Mouse (Mus musculus) forebrain, postnatal 0 days (tissue): ENCODE measurements at regions not wholly inside any gene's neighbourhood (a gene's known extent, or its start where the extent isn't known, plus 50 kb on each side); places are given as distances from the start of the nearest gene placed in this dataset.

Experiments used
- ATAC-seq: fragments of 200-750 bp; cut with Nextera tagmentation; 2 replicates; pipeline ENCODE4 v1.8.0; 2017; ENCODE audit warnings: mild to moderate bottlenecking, moderate library complexity
- DNase-seq: peaks from one replicate; pipeline ENCODE4 v3.0.0-alpha.2; 2015
- H3K27ac ChIP-seq: fragments of 300-500 bp; sonication (generic); 2 replicates; pipeline ENCODE4 v1.5.1; 2014; ENCODE audit warnings: low read depth, mild to moderate bottlenecking, antibody characterized with exemption, low read length, moderate library complexity, mixed read lengths
- H3K27me3 ChIP-seq: fragments of 300-500 bp; sonication (generic); 2 replicates; pipeline ENCODE4 v1.6.1; 2014; ENCODE audit warnings: mild to moderate bottlenecking, low read length, mixed read lengths; ENCODE audit not compliant: insufficient read depth
- H3K36me3 ChIP-seq: fragments of 300-500 bp; sonication (generic); 2 replicates; pipeline ENCODE4 v1.6.1; 2014; ENCODE audit warnings: mild to moderate bottlenecking, moderate library complexity; ENCODE audit not compliant: insufficient read depth
- H3K4me1 ChIP-seq: fragments of 300-500 bp; sonication (generic); 2 replicates; pipeline ENCODE4 v1.6.1; 2014; ENCODE audit warnings: antibody characterized with exemption; ENCODE audit not compliant: insufficient read depth
- H3K4me2 ChIP-seq: fragments of 300-500 bp; sonication (generic); 2 replicates; pipeline ENCODE4 v1.6.1; 2014; ENCODE audit warnings: low read depth, mild to moderate bottlenecking, moderate library complexity
- H3K4me3 ChIP-seq: fragments of 300-500 bp; sonication (generic); 2 replicates; pipeline ENCODE4 v1.5.1; 2014; ENCODE audit warnings: low read depth, low read length, mixed read lengths
- H3K9ac ChIP-seq: fragments of 300-500 bp; sonication (generic); 2 replicates; pipeline ENCODE4 v1.6.1; 2014; ENCODE audit warnings: mild to moderate bottlenecking
- H3K9me3 ChIP-seq: fragments of 300-500 bp; sonication (generic); 2 replicates; pipeline ENCODE4 v1.6.1; 2016; ENCODE audit warnings: low read length
- CTCF ChIP-seq: sonication (generic); IDR thresholded peaks from 2 replicates; pipeline ENCODE4 v1.5.1; 2016; ENCODE audit warnings: antibody characterized with exemption, control low read depth, low read depth
- WGBS: fragments of 180-500 bp; shearing (Covaris S2); extraction: QIAGEN DNeasy Blood & Tissue Kit; methylation state at CpG from one replicate; pipeline ENCODE4 v1.1.7; 2014; 5-methylcytosine and 5-hydroxymethylcytosine counted together

DNA sequence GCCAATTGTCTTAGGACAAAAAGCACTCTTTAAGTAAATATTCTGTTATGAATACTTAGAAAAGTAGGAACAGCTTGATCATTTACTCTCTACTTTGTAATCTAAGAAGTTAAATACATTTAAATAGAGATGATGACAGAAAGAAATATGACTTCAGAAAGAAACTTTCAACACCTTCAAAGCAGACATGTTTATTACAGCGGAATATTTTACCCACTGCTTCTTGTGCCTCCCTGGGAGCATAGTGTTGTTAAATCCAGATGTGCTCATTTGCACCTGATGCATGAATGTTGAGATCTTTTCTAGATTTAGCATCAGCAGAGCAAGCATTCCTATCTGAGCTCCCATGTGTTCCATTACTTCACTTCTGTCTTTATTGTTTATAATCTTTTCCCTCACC lies 2912.0 kb downstream of the Poteg start:
- Histone ChIP-seq H3K9me3 (no peaks in the 10 kb centered on the region), H3K4me2 (no peak overlapping the region), H3K27me3 (no peaks in the 10 kb centered on the region), H3K4me1 (no peaks in the 10 kb centered on the region), H3K27ac (no peak overlapping the region), H3K4me3 (no peak overlapping the region), H3K36me3 (no peaks in the 10 kb centered on the region), H3K9ac (no peak overlapping the region)
- no peak for ATAC-seq
- TF ChIP-seq CTCF = no peak
- 90% methylated on average over 1 of the region's 1 CpGs for whole genome bisulfite sequencing
- DNase-seq = no peak

- Histone ChIP-seq H3K4me2 (no peak overlapping the region), H3K4me3 (no peak overlapping the region), H3K27me3 (no peaks in the 10 kb centered on the region), H3K4me1 (no peaks in the 10 kb centered on the region), H3K27ac (no peak overlapping the region), H3K36me3 (no peaks in the 10 kb centered on the region), H3K9me3 (no peaks in the 10 kb centered on the region), H3K9ac (no peak overlapping the region)
- ATAC-seq (no peak), DNase-seq (no peak)
- TF ChIP-seq CTCF = no peak
- 73% methylated on average over 2 of the region's 2 CpGs for WGBS
Measured at GRCm38 (mm10) chr8:30365721-30366120, 2918.3 kb downstream of the Poteg start.

GRCm38 (mm10) chr8:30391936-30392335 lies 2944.5 kb downstream of the Poteg start:
- Histone ChIP-seq H3K9me3 (no peaks in the 10 kb centered on the region), H3K4me2 (no peak overlapping the region), H3K36me3 (no peaks in the 10 kb centered on the region), H3K4me1 (no peaks in the 10 kb centered on the region), H3K9ac (no peak overlapping the region), H3K27me3 (no peaks in the 10 kb centered on the region), H3K4me3 (no peak overlapping the region), H3K27ac (no peak overlapping the region)
- ATAC-seq = no peak
- WGBS = 59% methylated on average over 2 of the region's 2 CpGs
- DNase-seq = no peak
- no peak for TF ChIP-seq CTCF

GRCm38 (mm10) chr8:30439423-30439822 lies 2989.1 kb upstream of the 5930422O12Rik start:
- ATAC-seq (no peak), DNase-seq (no peak)
- Histone ChIP-seq H3K4me1 (no peaks in the 10 kb centered on the region), H3K36me3 (no peaks in the 10 kb centered on the region), H3K27ac (no peak overlapping the region), H3K9me3 (no peaks in the 10 kb centered on the region), H3K27me3 (no peaks in the 10 kb centered on the region), H3K4me3 (no peak overlapping the region), H3K9ac (no peak overlapping the region), H3K4me2 (no peak overlapping the region)
- no peak for TF ChIP-seq CTCF
- 15% methylated on average over 2 of the region's 2 CpGs for WGBS

DNA sequence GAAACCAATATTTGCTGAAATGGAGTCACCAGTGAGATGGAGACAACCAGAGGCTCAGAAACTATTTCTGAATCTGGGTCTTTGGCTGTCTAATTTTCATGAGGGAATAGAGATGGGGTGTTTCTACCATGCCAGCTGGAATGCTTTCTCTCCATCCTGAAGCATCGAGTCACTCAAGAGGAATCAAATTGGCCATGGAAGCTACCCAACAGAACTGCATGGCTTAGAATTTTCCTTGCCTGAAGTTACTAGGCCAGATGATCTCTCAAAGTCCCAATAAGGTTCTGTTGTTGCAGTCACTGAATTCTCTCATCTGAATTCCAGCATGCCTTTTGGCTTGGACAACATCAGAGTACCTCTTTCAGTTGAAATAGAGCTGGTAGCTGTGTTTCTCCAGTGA lies 2986.7 kb upstream of the 5930422O12Rik start:
- Histone ChIP-seq H3K4me1 (no peaks in the 10 kb centered on the region), H3K36me3 (no peaks in the 10 kb centered on the region), H3K27me3 (no peaks in the 10 kb centered on the region), H3K9ac (no peak overlapping the region), H3K9me3 (no peaks in the 10 kb centered on the region), H3K27ac (no peak overlapping the region), H3K4me3 (no peak overlapping the region), H3K4me2 (no peak overlapping the region)
- no peak for TF ChIP-seq CTCF
- DNase-seq (peak; percentile 17), ATAC-seq (peak; percentile 36; the same call in 1 of the 2 replicates)
- 63% methylated on average over 1 of the region's 1 CpGs for WGBS

DNA sequence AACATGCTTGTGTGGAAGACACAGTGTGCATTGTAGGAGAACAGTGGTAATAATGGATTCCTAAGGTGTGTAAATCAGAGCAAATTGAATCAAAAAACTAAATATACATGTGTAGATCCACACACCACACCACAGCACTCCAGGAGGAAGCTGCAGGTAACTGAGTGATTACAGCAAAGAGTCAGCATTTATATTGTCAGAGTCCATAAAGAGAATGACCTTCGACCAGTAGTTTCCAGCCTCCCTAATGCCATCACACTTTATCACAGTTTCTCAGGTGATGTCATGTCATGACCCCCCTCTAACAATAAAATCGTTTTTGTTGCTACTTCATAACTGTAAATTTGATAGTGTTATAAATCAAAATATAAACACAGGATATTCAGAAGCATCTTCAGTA lies 2984.6 kb upstream of the 5930422O12Rik start:
- no peaks in the 10 kb centered on the region for H3K4me1 ChIP-seq
- no peaks in the 10 kb centered on the region for H3K9me3 ChIP-seq
- no peak overlapping the region for H3K27ac ChIP-seq
- no peak for TF ChIP-seq CTCF
- 83% methylated on average over 2 of the region's 2 CpGs for WGBS
- DNase-seq = no peak
- no peaks in the 10 kb centered on the region for H3K27me3 ChIP-seq
- H3K9ac ChIP-seq = no peak overlapping the region
- H3K36me3 ChIP-seq = no peaks in the 10 kb centered on the region
- no peak overlapping the region for H3K4me3 ChIP-seq
- ATAC-seq = no peak
- no peak overlapping the region for H3K4me2 ChIP-seq

- no peaks in the 10 kb centered on the region for H3K36me3 ChIP-seq
- no peak for ATAC-seq
- WGBS = 86% methylated on average over 4 of the region's 4 CpGs
- no peaks in the 10 kb centered on the region for H3K4me1 ChIP-seq
- no peaks in the 10 kb centered on the region for H3K27me3 ChIP-seq
- DNase-seq = no peak
- TF ChIP-seq CTCF = no peak
- no peak overlapping the region for H3K4me3 ChIP-seq
- no peaks in the 10 kb centered on the region for H3K9me3 ChIP-seq
- no peak overlapping the region for H3K27ac ChIP-seq
- no peak overlapping the region for H3K4me2 ChIP-seq
- no peak overlapping the region for H3K9ac ChIP-seq
Measured at GRCm38 (mm10) chr8:30444274-30444673, 2984.2 kb upstream of the 5930422O12Rik start.

GRCm38 (mm10) chr8:30458136-30458535 lies 2970.4 kb upstream of the 5930422O12Rik start:
- DNase-seq (no peak), ATAC-seq (no peak)
- no peaks in the 10 kb centered on the region for H3K4me1 ChIP-seq
- H3K27ac ChIP-seq = no peak overlapping the region
- H3K27me3 ChIP-seq = no peaks in the 10 kb centered on the region
- H3K9me3 ChIP-seq = no peaks in the 10 kb centered on the region
- H3K4me3 ChIP-seq = no peak overlapping the region
- no peaks in the 10 kb centered on the region for H3K36me3 ChIP-seq
- TF ChIP-seq CTCF = no peak
- 82% methylated on average over 4 of the region's 4 CpGs for WGBS
- no peak overlapping the region for H3K9ac ChIP-seq
- no peak overlapping the region for H3K4me2 ChIP-seq
